Mouse (Mus musculus) left cerebral cortex, postnatal 36 days (tissue): ENCODE results near the gene Arhgap10. TPM values are rescaled to one million over a fixed set of nuclear protein-coding genes. Genes with fewer than 3 reads are reported as not detected.

Experiments
- DNase-seq, 2 experiments: peaks; one replicate each; pipeline ENCODE4 v3.0.0; 2021 to 2022; ENCODE audit warnings: low spot score in 2 of 2, mixed read lengths in 1 of 2
- intact Hi-C: fragments of 180-260 bp; cut with DNase I; formaldehyde crosslinking; loops from one replicate; pipeline ENCODE4 v1.15.1; 2025
- total RNA-seq, 2 experiments: library from RNA; stranded (reverse); gene quantifications; 2 replicates each; pipeline ENCODE4 v1.2.3; 2021

Gene Arhgap10
- total RNA-seq, 2 experiments from 2014 or later: 34.5 to 36.9 TPM

DNA sequence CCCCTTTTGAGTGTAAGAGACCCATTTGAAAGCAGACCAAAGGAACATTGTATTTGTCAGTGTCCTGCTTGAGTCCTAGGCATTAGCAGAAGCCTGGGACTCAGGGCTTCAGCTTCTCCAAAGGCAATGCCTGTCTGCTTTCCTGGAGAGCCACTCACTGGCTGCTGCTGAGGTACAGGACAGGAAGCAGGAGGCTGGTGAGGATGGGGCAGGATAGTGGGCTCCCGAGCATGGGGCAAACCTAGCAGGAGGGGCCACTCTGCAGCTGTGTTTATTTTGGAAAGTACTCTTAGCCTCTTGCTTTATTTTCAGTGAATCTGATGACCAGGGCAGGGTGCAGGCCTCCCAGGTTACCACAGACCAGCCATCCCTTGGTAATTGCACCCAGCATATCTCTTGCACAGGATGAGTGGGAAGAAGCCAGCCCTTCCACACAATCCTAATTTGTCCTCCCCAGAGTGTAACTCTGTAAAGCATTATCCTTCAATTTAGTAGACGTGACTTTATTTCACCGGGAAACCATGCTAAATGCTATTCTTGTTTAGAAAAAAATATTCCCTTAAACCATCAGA, 303.8 kb downstream of the Arhgap10 start:
- no peak for DNase-seq
- intact Hi-C loops: no loop called here

DNA sequence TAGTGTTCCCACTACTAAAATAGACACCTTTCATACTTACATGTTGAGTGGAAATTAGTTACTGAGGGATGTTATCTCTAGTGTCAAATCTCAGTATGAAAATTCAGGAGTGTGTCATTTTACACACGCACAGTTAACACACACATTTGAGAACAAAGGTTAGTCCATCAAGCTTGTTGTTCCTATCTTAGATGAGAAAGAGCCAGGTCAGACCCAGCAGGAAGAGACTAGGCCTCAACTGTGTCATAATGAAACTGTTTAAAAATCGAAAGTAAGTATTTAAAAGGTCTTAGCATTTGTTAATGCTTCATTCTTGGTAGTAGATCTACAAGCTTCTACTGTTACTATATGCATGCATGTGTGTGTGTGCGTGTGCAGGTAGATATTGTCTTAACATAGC, 308.5 kb downstream of the Arhgap10 start:
- DNase-seq: no peak
- intact Hi-C loops: no loop called here

Other genes with a start within 250 kb of the Arhgap10 start
- 10 to 100 TPM; 19.1 to 22.3 TPM for gene Prmt9, start 31.4 kb upstream of the Arhgap10 start, total RNA-seq
- 10 to 100 TPM; 61.3 to 67.2 TPM for gene Tmem184c, start 92.7 kb upstream of the Arhgap10 start, total RNA-seq
- gene Ednra, start 206.5 kb upstream of the Arhgap10 start, total RNA-seq: 1 to 10 TPM; 2.8 to 3.2 TPM